Mouse (Mus musculus) MEL (cell line): ENCODE results near the gene Gm20721.

Experiments used
- CTCF ChIP-seq, 3 experiments: IDR thresholded peaks in 2 of 3; conservative IDR thresholded peaks in 1 of 3; 2 replicates each; pipeline ENCODE4 v1.5.1; 2011 to 2012; ENCODE audit warnings: low read length in 3 of 3, low read depth in 2 of 3, mild to moderate bottlenecking in 2 of 3, improper control_type of control experiment in 1 of 3, inconsistent platforms in 1 of 3, mixed read lengths in 1 of 3, moderate library complexity in 1 of 3; ENCODE audit not compliant: control insufficient read depth in 1 of 3, insufficient read depth in 1 of 3, poor library complexity in 1 of 3, severe bottlenecking in 1 of 3
- E2F4 ChIP-seq: IDR thresholded peaks from 2 replicates; pipeline ENCODE4 v1.6.1; 2011; ENCODE audit warnings: low read depth, low read length, improper control_type of control experiment, borderline replicate concordance
- EP300 ChIP-seq, 2 experiments: IDR thresholded peaks; 2 replicates each; pipeline ENCODE4 v1.6.1; 2011; ENCODE audit warnings: improper control_type of control experiment in 2 of 2, low read length in 2 of 2, low read depth in 1 of 2, mild to moderate bottlenecking in 1 of 2
- GATA1 ChIP-seq: IDR thresholded peaks from 2 replicates; pipeline ENCODE4 v1.6.1; 2011; ENCODE audit warnings: low read depth, low read length, improper control_type of control experiment
- MAX ChIP-seq: IDR thresholded peaks from 2 replicates; pipeline ENCODE4 v1.6.1; 2011; ENCODE audit warnings: low read length, improper control_type of control experiment
- MXI1 ChIP-seq: IDR thresholded peaks from 2 replicates; pipeline ENCODE4 v1.6.1; 2011; ENCODE audit warnings: mild to moderate bottlenecking, low read depth, low read length, improper control_type of control experiment
- MYC ChIP-seq: IDR thresholded peaks from 2 replicates; pipeline ENCODE4 v1.6.1; 2011; ENCODE audit warnings: low read depth, mild to moderate bottlenecking, low read length, improper control_type of control experiment, moderate library complexity
- POLR2A ChIP-seq, 2 experiments: IDR thresholded peaks; 2 replicates each; pipeline ENCODE4 v1.6.1; 2011 to 2012; ENCODE audit warnings: low read length in 2 of 2, mild to moderate bottlenecking in 2 of 2, control low read depth in 1 of 2, improper control_type of control experiment in 1 of 2, low read depth in 1 of 2, moderate library complexity in 1 of 2; ENCODE audit not compliant: control insufficient read depth in 1 of 2, insufficient read depth in 1 of 2, poor library complexity in 1 of 2
- POLR2AphosphoS2 ChIP-seq: IDR thresholded peaks from 2 replicates; pipeline ENCODE4 v1.6.1; 2011; ENCODE audit warnings: low read length, improper control_type of control experiment
- ZMIZ1 ChIP-seq: IDR thresholded peaks from 2 replicates; pipeline ENCODE4 v1.6.1; 2012; ENCODE audit warnings: low read depth, mild to moderate bottlenecking, inconsistent platforms, low read length, improper control_type of control experiment, moderate library complexity

DNA sequence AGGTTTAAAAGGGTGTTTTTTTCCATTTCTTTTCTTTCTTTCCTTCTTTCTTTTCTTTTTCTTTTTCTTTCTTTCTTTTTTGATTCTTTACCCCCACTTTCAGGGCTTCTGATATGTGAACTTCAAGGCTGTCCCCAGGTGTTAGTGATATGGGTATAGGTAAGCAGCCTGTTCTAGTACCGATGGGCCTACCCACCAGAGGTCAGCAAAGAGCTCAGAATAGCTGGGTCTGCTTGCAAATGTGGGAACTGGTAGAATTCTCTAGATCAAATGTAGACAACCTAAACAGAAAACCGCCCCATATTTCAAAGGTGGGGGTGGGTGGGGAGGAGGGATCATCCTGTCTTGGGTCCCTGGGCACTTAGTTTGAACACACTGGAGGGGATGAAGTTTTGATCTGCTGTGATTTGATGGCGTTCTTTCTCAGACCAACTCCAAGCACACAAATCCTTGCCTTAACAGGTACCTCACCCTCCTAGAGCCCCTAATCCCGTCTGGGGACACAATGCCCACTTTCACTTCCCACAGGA, 34.3 kb downstream of the Gm20721 start:
- TF ChIP-seq CTCF (IDR thresholded peaks at IDR 0.05 in 2 of 3, conservative IDR thresholded peaks at IDR 0.05 in 1 of 3; ENCODE audit: control insufficient read depth in 1 of 3, insufficient read depth in 1 of 3, low read depth in 2 of 3, low read length in 3 of 3, poor library complexity in 1 of 3, severe bottlenecking in 1 of 3): peak; percentile 53 to 94 (median 82)
- no peak for TF ChIP-seq ZMIZ1
- no peak for TF ChIP-seq EP300 (IDR thresholded peaks at IDR 0.05; ENCODE audit: low read depth in 1 of 2, low read length in 2 of 2)
- no peak for TF ChIP-seq POLR2AphosphoS2
- TF ChIP-seq E2F4: no peak
- TF ChIP-seq GATA1: no peak
- TF ChIP-seq POLR2A (IDR thresholded peaks at IDR 0.05; ENCODE audit: control insufficient read depth in 1 of 2, insufficient read depth in 1 of 2, low read depth in 1 of 2, low read length in 2 of 2, poor library complexity in 1 of 2): no peak
- no peak for TF ChIP-seq MXI1
- TF ChIP-seq MAX: no peak
- TF ChIP-seq MYC: no peak
